Mouse (Mus musculus) left cerebral cortex, postnatal 14 days (tissue): Measurements from ENCODE around the gene Cnnm3. TPM values are rescaled to one million over a fixed set of nuclear protein-coding genes. Genes with fewer than 3 reads are reported as not detected.

Experiments
- DNase-seq, 2 experiments: peaks; one replicate each; pipeline ENCODE4 v3.0.0; 2021 to 2022; ENCODE audit warnings: low spot score in 2 of 2, mixed read lengths in 1 of 2
- intact Hi-C: fragments of 180-260 bp; cut with DNase I; formaldehyde crosslinking; loops from one replicate; pipeline ENCODE4 v1.15.1; 2025
- total RNA-seq, 2 experiments: library from RNA; stranded (reverse); gene quantifications; 2 replicates each; pipeline ENCODE4 v1.2.3; 2021

Cnnm3 gene
- total RNA-seq, 2 experiments from 2014 or later = 28.7 to 30.4 TPM

GRCm38 (mm10) chr1:36550075-36550863 is 38.6 kb downstream of the Cnnm3 start:
- intact Hi-C loops = no loop called here

GRCm38 (mm10) chr1:36551904-36552303 is 40.2 kb downstream of the Cnnm3 start:
- intact Hi-C loops = no loop called here
- DNase-seq = no peak

More at GRCm38 (mm10) chr1:36550075-36550863, 38.6 kb downstream of the Cnnm3 start:
- no peak for DNase-seq

GRCm38 (mm10) chr1:36552506-36552905 is 40.8 kb downstream of the Cnnm3 start:
- intact Hi-C loops = no loop called here
- no peak for DNase-seq

GRCm38 (mm10) chr1:36554633-36555399 is 43.1 kb downstream of the Cnnm3 start:
- DNase-seq = no peak
- intact Hi-C loops = no loop called here

GRCm38 (mm10) chr1:36555798-36556395 is 44.2 kb downstream of the Cnnm3 start:
- DNase-seq = no peak
- intact Hi-C loops = no loop called here

- peak; percentile 94 for DNase-seq
- intact Hi-C loops = no loop called here
Observed at GRCm38 (mm10) chr1:36556553-36557456, 45.1 kb downstream of the Cnnm3 start.

- intact Hi-C loops = no loop called here
- peak in 1 of 2 experiments; percentile 73 for DNase-seq
Observed at GRCm38 (mm10) chr1:36557457-36558011, 45.9 kb downstream of the Cnnm3 start.

GRCm38 (mm10) chr1:36558031-36558993 is 46.6 kb downstream of the Cnnm3 start, which contains the start of gene Sema4c:
Gene Sema4c, minus strand, starts transcription at chr1:36558349.
- peak in 1 of 2 experiments; percentile 77 for DNase-seq
- intact Hi-C loops = no loop called here

GRCm38 (mm10) chr1:36559256-36559655 is 47.6 kb downstream of the Cnnm3 start:
- intact Hi-C loops = no loop called here
- DNase-seq = no peak

GRCm38 (mm10) chr1:36559888-36560287 is 48.2 kb downstream of the Cnnm3 start:
- intact Hi-C loops = no loop called here
- DNase-seq = no peak

GRCm38 (mm10) chr1:36560903-36561302 is 49.2 kb downstream of the Cnnm3 start:
- intact Hi-C loops = no loop called here
- DNase-seq = no peak

GRCm38 (mm10) chr1:36562388-36562787 is 50.7 kb downstream of the Cnnm3 start:
- no peak for DNase-seq
- intact Hi-C loops = no loop called here

GRCm38 (mm10) chr1:36563197-36563596 is 51.5 kb downstream of the Cnnm3 start:
- no peak for DNase-seq
- intact Hi-C loops = no loop called here

- intact Hi-C loops = no loop called here
- DNase-seq = no peak
Observed at GRCm38 (mm10) chr1:36563632-36564031, 52.0 kb downstream of the Cnnm3 start.

- no peak for DNase-seq
- intact Hi-C loops = no loop called here
Observed at GRCm38 (mm10) chr1:36564101-36564500, 52.4 kb downstream of the Cnnm3 start.

GRCm38 (mm10) chr1:36566425-36566824 is 54.8 kb downstream of the Cnnm3 start:
- intact Hi-C loops = no loop called here
- no peak for DNase-seq

GRCm38 (mm10) chr1:36567818-36568603 is 56.3 kb downstream of the Cnnm3 start:
- DNase-seq = no peak
- intact Hi-C loops = no loop called here
